Mouse (Mus musculus) layer of hippocampus, postnatal 25 days (tissue): ENCODE results near the gene Ndufb2. TPM values are rescaled to one million over a fixed set of nuclear protein-coding genes. Genes with fewer than 3 reads are reported as not detected.

Experiments used
- DNase-seq, 2 experiments: peaks; one replicate each; pipeline ENCODE4 v3.0.0; 2022; ENCODE audit warnings: mixed read lengths in 2 of 2, low spot score in 1 of 2; ENCODE audit errors: extremely low spot score in 1 of 2
- total RNA-seq, 2 experiments: library from RNA; stranded (reverse); gene quantifications; 2 replicates each; pipeline ENCODE4 v1.2.3; 2021

The Ndufb2 gene
- 100 to 1,000 TPM; 176 to 196 TPM for total RNA-seq

GRCm38 (mm10) chr6:39592401-39593214, at the start of gene Ndufb2:
Gene Ndufb2 (plus strand): TSS chr6:39592574.
- DNase-seq, result peak; percentile 92 to 98

GRCm38 (mm10) chr6:39542631-39543597, 49.5 kb upstream of the Ndufb2 start:
- no peak for DNase-seq

DNA sequence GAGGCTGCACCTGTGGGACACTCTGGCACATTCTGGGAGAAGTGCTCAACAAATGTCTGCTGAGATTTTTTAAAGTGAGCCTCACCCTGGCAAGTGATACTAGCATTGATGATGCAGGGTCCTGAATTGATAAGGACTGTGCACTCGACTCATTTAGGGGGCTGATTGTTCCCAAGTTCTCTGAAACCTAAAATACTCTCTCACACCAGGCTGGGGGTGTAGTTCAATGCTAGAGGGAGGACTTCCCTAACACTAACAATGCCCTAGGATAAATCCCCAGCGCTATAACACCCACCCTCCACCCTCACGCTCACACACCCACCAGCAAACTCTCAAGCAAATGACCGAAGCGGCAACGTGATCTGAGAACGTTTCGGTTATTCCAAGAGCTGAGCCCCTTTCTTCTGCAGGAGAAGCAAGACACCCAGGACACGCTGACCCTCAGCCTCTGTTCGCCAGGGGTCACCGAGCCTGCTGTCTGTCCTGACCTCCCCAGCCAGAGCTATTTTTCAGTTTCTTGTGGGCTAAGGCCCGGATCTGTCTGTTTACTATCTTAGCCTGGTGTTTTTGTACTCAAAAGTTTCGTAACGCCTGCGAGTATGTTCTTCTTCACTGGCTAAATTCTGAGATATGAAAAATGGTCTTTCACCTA, 48.5 kb upstream of the Ndufb2 start:
- no peak for DNase-seq

DNA sequence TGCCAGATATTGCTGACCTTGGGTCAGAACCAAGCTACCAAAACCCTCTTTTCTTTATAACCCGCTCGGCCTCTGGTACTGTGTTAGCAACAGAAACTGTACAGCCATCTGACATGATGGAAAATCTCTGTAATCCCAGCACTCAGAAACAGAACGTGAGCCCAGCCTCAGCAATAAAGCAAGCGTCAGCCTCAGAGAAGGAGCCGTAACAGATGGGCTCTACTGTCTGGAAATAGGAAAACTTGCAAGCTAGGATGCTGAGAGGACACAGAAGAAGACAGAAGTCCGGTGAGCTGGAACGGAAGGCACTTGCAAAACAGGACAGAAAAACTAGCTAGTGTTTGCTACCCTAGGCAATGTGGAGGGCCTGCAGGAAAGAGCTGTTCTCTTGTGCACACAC, 46.9 kb upstream of the Ndufb2 start:
- DNase-seq, result no peak

DNA sequence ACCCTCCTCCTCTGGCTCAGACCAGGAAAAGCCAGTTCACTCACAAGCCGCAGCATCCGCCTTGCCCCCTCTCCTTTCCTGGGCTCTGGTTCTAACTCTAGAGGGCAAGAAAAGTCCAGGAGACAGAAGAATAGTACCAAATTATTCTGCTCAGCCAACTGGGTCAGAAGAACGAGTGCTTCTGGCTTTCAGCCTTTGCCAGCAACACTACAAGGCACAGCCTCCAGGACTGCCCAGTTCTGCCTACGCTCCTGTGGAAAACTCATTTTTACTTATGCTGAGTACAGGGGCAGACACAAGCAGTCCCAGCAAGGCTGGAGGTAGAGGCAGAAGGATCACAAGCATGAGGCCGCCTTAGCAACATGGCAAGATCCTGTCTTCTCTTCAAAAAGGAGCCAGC, 44.3 kb upstream of the Ndufb2 start:
- no peak for DNase-seq

DNA sequence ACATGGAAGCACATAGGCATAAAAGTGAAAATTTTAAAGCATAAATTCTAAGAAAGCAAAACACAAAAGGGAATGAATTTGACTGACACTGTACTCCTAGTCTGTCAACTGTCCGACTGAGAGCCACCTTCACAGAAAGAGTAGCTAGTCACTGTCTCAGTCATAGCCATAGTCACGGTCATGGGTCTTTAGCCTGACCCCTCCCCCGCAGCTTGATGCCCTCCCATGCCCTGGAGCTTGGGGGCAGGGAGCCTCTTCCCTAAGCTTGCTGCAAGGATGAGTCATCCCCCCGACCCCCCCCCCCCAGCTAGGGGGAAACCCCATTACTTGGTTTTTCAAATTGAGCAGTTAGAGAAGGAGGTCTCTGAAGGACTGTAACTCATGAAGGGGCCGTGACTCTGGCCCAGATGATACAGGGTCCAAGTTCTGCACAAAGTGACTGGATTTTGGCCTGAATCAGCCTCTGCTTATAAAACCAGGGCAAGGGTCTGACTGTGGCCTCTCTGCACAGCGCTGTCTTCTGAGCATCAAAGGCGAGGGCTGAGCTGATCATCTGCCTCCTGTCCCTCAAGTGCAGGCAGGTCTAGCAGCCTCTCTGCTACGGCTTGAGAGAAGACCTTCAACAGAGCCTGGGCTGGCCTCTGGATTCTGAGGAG, 40.3 kb upstream of the Ndufb2 start:
- no peak for DNase-seq

- no peak for DNase-seq
Observed at GRCm38 (mm10) chr6:39554888-39555647, 37.3 kb upstream of the Ndufb2 start.

DNA sequence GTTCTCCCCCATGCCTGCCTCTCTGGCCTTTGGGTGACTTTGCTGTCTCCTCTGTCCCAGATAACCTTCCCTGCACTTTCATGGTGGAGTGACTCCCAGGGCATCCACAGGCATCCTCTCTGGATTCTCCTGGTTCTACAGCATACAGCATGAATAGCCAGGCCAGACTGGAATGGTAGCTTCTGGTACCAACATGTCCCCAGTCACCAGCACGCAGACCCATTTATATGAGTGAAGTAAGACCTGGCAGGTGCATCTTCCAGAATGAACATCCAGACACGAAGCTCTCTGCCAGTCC, 36.8 kb upstream of the Ndufb2 start:
- no peak for DNase-seq

- peak; percentile 36 to 39 for DNase-seq
Observed at GRCm38 (mm10) chr6:39556900-39557659, 35.3 kb upstream of the Ndufb2 start.

- DNase-seq, result peak; percentile 79
Observed at GRCm38 (mm10) chr6:39557723-39558261, 34.6 kb upstream of the Ndufb2 start, which contains the start of gene Dennd2a. Gene Dennd2a (minus strand): TSS chr6:39557867.

GRCm38 (mm10) chr6:39559276-39559939, 33.0 kb upstream of the Ndufb2 start:
- DNase-seq, result no peak

- DNase-seq, result peak; percentile 64 to 81
Observed at GRCm38 (mm10) chr6:39562166-39563015, 30.0 kb upstream of the Ndufb2 start.

GRCm38 (mm10) chr6:39567528-39567927, 24.8 kb upstream of the Ndufb2 start:
- no peak for DNase-seq

- DNase-seq, result no peak
Observed at GRCm38 (mm10) chr6:39570426-39570825, 21.9 kb upstream of the Ndufb2 start.

DNA sequence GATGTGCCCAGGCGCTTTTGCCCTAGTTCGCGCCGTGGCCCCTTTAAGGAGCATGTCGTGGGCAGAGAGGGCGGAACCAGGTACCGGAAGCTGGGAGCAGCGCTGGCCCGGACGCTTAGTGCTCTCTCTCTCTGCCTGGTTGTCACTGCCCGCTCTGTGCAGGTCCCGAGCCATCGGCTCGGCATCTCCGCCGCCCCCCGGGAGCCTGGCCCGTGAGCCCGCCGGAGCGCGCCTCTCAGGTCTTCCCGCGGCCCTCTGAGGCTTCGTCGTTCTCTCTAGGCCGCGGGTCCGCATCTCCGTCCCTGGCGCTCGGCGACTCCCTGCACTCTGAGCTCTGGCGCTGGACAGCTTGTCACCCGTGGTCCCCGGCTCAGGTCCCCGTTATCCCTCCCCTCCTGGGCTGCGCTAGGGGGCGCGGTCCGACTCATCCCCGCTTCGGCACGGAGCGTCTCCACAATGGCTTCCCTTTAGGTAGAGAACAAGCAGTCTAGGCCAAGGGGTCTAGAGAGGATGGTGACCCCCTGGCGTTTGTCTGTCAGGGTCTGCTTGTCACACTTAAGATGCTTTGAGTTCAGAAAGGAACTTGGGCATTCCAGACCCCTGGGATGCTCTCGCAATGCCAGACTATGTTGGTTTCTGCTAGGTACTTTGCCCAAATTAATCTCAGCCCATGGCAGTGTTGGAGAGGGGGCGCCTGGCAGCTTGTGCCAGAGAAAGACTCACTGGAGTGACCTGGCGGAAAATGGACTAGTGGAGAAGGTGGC, 18.4 kb upstream of the Ndufb2 start, which contains the start of gene Adck2:
Gene Adck2 (plus strand): TSS at position 83 of the 764 bp plus-strand sequence.
- peak; percentile 67 to 68 for DNase-seq

GRCm38 (mm10) chr6:39574555-39574869, 17.9 kb upstream of the Ndufb2 start:
- DNase-seq, result no peak
